Mouse (Mus musculus) cortical plate, adult 2 months (tissue): ENCODE measurements around the gene Proser3.

Experiments
- CTCF ChIP-seq: fragments of 200-500 bp; IDR thresholded peaks from 2 replicates; pipeline ENCODE4 v1.5.1; 2011; ENCODE audit warnings: mild to moderate bottlenecking, control low read depth, low read length; ENCODE audit not compliant: insufficient read depth; ENCODE audit errors: extremely low read depth
- POLR2A ChIP-seq: fragments of 200-500 bp; IDR thresholded peaks from 2 replicates; pipeline ENCODE4 v1.6.1; 2011; ENCODE audit warnings: mild to moderate bottlenecking, low read length, control low read depth; ENCODE audit not compliant: insufficient read depth; ENCODE audit errors: extremely low read depth

GRCm38 (mm10) chr7:30559443-30559954, 7.4 kb upstream of the Proser3 start, which contains the start of gene Lin37:
- TF ChIP-seq CTCF (no peak), POLR2A (peak; percentile 92)
